Mouse (Mus musculus) thymus, postnatal 4 days (tissue): Measurements from ENCODE around the gene Asic2.

ENCODE experiments used
- DNase-seq: peaks from one replicate; pipeline ENCODE4 v3.0.0; 2021

Asic2 gene

DNA sequence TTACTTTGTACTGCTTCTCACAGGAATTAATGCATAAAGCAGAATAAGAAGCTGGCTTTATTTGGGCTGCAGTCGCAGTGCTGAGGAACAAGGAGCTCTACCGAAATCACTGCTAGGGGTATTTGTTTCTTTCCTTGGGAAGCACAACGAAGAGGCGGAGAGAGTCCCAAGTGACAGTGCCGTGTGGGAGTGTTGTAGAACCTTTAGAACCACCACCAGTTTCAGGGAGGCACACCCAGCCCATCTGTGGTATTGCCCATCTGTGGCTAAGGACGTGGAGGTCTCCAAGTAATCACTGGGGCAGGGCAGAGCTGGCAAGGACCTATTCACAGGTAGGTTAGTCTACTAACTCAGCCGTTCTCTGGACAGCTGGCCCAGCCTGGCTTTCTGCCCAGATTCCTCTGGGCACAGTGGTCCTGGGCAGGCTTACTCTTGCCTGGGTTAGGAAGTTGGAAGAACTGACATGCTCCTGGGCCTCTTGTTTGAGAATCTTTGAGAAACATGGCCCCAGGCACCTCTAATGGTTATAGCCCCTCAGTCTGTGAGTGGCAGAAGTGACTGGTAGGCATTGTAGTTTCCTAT lies 1085.9 kb downstream of the Asic2 start:
- no peak for DNase-seq

DNA sequence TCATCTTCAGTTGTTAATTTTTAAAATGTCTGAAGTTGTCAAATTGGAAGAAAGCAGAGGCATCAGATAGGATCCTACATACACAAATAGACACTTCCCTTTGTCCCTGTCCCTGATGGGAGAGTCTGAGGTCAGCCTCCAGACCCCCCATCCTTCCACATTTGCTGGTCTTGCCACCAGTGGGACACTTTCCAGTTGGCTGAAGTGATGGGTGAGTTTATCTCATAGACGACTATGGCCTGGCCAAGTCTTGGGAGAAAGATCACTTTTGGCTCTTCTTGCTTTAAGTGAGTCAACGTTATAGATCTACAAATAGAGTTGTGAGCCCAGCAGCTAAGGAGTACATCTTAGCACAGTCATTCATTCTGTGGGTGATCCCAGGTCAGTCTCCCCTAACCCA lies 1090.2 kb downstream of the Asic2 start:
- no peak for DNase-seq

DNA sequence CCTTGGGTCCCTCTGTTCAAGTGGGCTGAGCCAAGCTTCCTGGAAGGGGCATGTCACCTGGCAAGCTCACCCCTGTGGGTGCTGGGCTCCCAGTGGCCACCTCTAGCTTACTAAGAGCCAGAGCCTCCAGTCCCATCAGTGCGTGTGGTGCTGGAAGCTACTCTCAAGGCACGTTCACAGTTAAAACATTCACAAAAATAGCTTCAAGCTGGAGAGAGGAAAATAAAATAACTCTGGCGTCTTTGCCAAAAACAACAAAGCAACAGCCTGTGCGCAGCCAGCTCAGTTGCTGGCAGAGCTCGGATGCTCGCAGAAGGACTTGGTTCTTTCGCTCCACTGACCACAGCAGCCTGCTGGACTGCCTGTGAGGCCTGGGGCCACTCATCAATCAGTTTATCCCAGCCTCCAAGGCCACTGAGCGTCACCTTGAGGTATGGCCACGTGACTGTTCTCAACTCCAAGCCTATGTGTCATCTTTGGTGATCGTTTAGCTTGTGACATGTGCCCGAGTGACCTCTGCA lies 1091.1 kb downstream of the Asic2 start:
- no peak for DNase-seq

DNA sequence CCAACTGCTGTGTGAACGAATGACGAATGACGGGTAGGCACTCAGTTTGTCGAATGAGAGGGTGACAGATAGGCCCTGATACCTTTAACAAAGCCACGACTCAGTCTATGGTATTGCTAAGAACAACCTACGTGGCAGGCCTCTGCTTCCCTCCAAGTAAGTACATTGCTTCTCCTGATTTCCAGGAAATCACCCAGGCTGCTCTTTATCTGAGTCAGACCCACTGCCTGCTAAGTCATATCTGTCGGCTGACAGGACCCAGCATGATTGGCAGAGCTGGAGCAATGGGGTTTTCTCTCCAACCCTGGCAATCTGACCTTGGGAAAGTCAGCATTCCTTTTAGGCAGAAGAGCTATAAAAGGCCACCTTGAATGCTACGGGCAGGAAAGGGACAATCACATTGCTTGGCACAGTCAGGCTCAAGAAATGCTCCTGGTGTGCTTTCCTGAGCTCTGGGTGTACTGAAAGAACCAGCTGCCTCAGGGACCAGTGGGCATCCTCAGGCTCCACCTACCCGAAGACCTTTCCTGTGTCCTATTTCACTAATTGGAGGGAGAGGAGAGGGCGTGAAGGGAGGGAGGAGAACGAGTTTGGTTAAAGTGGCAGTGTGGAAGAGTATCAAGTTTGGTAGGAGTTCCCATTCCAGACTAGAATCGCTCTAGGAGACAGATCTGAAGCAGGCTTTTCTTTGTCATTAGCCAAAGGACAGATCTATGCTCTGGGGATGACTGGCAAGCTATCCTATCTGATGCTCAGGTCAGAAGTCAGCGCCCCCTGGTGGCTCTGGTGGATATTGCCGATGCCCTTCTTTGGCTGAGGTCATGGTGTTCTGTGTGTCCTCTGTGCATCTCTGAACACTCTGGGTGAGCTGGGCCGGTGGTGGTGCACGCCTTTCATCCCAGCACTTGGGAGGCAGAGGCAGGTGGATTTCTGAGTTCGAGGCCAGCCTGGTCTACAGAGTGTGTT lies 1095.5 kb downstream of the Asic2 start:
- peak; percentile 80 for DNase-seq

DNA sequence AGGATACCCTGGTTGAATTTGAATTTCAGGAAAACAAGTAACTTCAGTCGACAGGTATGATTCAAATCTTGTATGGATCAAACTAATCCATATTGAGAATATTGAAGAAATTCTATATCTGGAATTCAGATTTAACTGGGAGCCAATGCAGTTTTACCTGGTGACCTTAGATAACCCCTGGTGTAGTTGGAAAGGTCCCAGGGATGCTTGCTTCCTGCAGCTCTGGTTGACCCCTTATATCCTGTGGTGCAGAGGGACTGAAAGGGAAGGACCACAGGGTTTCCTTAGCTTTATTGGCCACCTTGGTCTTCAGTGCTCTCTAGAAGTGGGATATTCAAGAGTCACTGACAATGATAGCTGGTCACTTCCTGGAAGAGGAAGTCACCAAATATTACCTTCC lies 1100.2 kb downstream of the Asic2 start:
- DNase-seq = no peak

DNA sequence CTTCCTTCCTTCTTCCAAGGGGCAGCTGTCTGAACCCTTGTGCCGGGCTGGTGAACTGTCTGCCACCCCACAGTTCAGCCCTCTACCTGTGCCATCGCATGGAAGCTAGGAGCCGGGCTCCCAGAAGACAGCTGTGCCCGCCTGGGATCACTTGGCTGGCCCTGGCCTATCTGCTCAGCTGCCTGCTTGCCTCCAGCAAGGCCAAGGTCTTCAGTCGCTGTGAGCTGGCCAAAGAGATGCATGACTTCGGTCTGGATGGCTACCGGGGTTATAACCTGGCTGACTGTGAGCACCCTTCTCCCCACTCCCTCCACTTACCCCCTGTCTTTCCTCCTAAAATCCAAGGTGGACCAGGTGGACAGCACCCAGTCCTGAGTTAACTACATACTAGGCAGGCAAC lies 1105.3 kb downstream of the Asic2 start:
- DNase-seq = no peak

DNA sequence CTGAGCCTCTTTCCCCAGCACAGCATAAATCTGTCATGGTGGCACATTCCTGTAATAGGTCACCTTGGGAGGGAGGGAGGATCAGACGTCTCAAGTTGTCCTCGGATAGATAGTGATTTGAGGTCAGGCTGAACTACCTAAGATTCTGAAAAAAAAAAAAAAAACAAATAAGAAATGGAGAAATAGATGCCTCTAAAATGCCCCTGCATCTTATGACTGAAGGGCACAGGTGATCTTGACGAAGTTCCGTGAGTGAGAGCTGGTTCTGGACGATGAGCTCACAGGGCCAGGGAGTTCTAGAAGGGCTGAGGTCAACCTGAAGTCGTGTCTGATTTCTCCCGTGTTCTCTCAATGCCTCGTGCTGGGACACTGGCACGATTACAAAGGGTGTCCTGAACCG lies 1110.2 kb downstream of the Asic2 start, which contains the start of gene Spaca3:
Spaca3 (plus strand) TSS at position 301 of the 400 bp plus-strand sequence.
- DNase-seq = no peak

DNA sequence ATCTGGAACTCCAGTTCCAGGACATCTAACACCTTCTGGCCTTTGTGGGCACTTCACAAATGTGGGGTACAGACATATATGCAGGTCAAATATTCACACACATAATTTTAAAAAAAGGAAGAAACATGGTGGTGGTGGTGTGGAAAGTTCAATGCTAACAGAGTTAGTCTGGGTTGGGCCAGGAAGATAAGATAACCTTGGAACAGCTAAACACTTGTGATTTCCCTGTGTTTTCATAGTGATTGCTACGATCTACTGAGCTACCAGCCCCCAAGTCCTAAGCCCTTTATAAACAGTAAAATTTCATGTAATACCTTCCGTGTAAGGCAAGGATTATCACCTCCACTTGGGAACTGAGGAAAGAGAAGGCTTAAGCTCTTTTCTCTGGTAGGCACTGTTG lies 1111.4 kb downstream of the Asic2 start:
- no peak for DNase-seq

DNA sequence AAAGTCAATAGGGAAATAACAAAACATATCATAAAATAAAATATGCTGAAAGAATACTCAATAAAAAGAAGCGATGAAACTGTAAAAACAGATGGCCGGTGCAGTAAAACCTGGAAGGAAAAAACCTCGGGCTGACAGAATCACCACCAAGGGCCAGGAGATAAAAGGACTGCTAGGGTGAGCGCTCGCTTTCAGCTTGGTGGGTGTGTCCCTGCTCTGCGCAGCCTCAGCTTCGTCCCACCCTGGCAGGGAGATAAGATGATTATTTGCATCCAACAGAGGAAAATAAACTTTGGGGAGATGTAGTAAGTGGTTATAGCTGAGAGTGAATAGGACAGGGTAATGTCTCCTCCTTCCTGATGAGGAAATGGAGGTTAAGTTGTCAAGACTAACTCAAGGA lies 1113.3 kb downstream of the Asic2 start:
- no peak for DNase-seq

DNA sequence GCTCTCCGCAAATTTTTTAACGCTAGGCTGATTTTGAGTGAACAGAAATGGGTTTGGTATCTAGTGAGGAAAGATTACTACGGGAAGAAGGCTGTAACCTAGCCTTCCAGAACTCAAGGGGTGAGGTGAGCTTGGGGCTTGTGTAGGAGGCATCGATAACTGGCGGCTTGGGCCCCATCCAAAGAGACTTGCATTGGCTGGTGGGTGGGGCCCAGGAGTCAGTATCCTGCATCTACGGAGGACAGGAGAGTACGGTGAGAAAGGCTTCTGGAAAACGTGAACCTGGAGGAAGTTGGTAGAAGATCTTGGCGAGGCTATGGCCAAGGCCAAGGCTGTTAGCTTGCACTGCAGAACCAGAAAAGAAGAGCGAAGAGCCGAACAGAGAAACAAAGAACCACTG lies 1113.8 kb downstream of the Asic2 start:
- no peak for DNase-seq

DNA sequence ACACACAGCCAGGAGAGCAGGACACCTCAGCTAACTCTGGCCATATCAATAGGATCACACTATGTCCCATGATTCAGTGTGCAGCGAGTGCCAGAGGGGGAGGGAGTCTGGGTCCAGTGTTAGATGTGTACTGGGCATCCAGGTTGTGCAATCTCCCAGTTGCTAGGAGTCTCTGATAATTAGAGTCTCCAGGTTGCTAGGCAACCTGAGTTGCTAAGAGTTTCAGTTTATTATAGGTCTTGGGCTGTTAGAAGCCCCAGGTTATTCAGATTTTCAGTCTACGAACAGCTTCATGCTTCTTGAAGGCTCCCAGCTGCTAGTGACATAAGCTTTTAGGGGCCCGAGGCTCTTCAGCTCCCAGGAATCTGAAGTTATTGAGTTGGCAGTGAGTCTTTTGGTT lies 1115.2 kb downstream of the Asic2 start:
- no peak for DNase-seq

DNA sequence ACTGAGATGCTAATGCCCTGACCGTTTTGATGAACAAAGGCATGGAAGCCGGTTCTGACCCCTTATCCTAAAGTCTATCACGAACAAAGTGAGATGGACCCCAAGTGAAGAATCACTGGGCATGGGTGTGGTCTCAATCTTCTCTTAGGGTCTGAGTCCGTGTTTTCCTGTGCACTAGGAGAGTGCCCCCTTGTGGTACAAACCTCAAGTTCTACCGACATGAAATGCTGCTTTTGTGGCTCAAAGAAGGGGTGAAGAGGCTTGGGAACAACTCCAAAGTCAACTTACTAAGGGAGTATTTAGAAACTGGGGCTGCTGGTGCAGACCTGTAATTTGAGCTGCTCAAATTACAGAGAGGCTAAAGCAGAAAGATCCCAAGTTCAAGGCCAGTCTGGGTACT lies 1116.4 kb downstream of the Asic2 start:
- DNase-seq = peak; percentile 10

DNA sequence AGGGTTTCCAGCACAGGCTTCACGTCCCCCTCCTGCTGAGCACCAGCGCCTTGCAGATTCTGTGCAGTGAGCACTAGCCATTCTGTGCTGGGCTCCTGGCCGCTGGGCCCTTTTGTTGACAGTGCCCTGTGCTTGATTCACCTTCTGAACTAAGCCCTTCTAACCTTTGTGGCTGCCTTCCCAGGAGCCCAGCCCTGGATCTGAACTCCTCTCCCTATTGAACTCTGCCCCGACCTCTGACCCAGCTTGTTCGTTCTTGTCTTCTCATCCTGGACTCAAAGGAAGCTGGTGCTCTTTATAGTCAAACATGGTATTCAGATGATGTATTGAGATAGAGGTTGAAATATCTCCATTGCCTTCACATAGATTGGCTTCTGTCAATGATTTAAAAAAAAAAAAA lies 1120.1 kb downstream of the Asic2 start:
- no peak for DNase-seq

DNA sequence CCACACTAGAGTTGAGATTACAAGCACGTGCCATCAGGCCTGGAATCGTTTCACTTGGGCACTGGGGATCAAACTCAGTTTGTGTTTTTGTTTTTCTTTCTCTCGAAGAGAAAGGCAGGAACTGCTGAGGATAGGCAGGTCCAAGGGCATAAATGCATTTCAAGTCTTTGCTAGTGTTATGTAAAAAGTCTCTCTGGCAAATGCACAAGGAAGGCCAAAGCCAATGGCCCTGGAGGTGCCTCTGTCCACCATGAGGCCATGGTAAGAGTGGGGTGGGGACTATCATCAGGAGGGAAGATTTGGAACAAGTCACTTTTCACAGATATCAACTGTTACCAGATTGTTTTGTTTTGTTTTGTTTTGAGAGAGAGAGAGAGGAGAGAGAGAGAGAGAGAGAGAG lies 1122.1 kb downstream of the Asic2 start:
- no peak for DNase-seq

DNA sequence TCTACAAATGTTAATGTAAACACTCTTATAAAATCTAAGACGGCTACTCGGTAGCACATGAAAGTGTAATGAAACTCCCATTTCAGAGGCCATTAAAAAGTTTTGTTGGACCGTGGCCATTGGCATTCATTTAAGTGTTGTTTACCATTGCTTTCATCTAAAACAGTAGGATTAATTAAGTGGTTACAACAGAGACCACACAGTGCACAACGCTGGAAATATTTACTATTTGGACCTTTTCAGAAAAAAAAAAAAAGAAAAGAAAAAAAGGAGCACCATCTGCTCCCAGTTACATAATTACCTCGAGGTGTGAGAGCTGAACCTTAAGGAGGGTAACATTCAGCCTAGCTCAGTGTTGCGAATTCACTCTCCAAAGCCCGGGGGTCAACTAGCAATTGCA lies 1122.8 kb downstream of the Asic2 start:
- no peak for DNase-seq

DNA sequence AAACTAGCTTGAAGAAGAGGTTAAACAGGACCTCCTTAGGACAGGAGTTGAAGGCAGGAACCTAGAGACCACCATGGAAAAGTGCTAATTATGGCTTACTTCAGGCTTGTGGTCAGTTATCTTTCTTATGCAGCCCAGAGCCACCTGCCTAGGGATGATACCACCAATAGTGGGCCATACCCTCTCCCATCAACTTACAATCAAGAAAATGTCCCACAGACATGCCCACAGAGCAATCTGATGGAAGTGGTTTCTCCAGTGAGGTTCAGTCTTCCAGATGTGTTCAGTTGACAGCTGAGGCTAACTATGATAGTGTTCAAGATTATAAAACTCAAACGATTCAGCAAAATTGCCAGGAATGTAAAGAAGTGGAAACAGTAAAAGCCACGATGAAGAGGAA lies 1124.8 kb downstream of the Asic2 start:
- no peak for DNase-seq

DNA sequence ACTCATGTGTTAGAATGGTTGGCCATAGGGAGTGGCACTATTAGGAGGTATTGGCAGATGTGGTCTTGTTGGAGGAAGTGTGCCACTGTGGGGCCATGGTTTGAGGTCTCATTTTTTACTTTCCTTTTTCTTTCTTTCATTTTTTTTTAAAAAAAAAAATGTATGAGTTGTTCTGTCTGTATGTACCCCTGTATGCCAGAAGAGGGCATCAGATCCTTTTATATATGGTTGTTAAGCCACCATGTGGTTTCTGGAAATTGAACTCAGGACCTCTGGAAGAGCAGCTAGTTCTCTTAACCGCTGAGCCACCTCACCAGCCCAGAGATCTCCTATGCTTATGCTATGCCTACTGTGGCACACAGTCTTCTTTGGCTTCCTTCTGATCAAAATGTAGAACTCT lies 1129.5 kb downstream of the Asic2 start:
- no peak for DNase-seq

DNA sequence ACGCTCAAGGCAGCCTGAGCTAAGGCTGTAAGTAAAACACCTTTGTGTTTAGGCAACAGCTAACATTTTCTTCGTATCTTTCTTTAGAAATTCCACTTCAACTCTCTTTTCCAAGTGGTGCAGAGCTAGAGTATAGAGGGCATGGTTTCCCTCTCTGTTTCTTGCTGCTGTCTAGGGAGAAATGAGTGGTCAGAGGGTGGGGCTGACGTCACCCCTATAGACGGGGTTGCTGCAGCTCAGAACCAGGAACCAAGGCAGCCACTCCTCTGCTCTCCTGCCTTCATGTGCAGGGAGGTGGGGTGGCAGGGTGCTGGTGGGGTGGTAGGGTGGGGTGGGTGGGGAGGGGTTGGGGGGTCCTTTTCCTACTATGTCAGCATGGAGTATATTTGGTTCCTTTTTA lies 1132.4 kb downstream of the Asic2 start:
- no peak for DNase-seq

DNA sequence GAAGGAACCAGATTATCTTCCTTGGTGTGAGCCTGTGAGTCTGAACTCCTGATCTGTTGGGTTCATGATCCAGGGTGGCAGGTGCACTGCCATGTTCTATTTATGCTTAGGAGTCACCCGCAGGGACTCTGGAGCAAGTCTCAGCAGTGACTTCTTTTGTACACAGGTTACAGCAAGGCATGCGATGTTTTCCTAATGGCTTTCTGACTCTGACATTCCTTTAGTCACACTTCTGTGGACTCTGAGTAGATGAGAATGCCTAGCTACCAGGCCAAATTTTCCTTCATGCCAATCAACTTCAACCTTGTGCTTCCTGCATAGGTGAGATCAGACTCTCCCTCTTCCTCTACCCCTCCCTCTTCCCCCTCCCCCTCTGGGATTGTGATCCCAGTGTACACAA lies 1132.9 kb downstream of the Asic2 start:
- DNase-seq = no peak
